Mouse (Mus musculus) MEL (cell line): Measurements from ENCODE around the gene Nf1. TPM values are rescaled to one million over a fixed set of nuclear protein-coding genes. Genes with fewer than 3 reads are reported as not detected.

Source experiments
- DNase-seq: peaks from one replicate; pipeline ENCODE4 v3.0.0; 2011; ENCODE audit warnings: low read depth, low spot score
- H3K27ac ChIP-seq: 2 replicates; pipeline ENCODE4 v1.5.1; 2012; ENCODE audit warnings: low read depth, mild to moderate bottlenecking, control low read depth, low read length, moderate library complexity; ENCODE audit not compliant: control insufficient read depth
- H3K27me3 ChIP-seq, 2 experiments: fragments of 150-350 bp in 1 of 2; sonication (generic) in 1 of 2; 2 replicates each; pipeline ENCODE4 v1.6.1; 2012; ENCODE audit warnings: low read length in 2 of 2, mild to moderate bottlenecking in 2 of 2, improper control_type of control experiment in 1 of 2, moderate library complexity in 1 of 2; ENCODE audit not compliant: insufficient read depth in 2 of 2, control insufficient read depth in 1 of 2
- H3K36me3 ChIP-seq, 2 experiments: 2 replicates each; pipeline ENCODE4 v1.6.1; 2012 to 2014; ENCODE audit warnings: low read length in 2 of 2, improper control_type of control experiment in 1 of 2, inconsistent platforms in 1 of 2, mild to moderate bottlenecking in 1 of 2; ENCODE audit not compliant: insufficient read depth in 2 of 2, control insufficient read depth in 1 of 2
- H3K4me1 ChIP-seq, 2 experiments: fragments of 150-350 bp in 1 of 2; sonication (generic) in 1 of 2; 2 replicates each; pipeline ENCODE4 v1.6.1; 2012; ENCODE audit warnings: low read length in 2 of 2, improper control_type of control experiment in 1 of 2, mild to moderate bottlenecking in 1 of 2; ENCODE audit not compliant: insufficient read depth in 2 of 2, control insufficient read depth in 1 of 2
- H3K4me3 ChIP-seq, 2 experiments: fragments of 150-350 bp in 1 of 2; sonication (generic) in 1 of 2; 2 replicates each; pipeline ENCODE4 v1.5.1; 2012; ENCODE audit warnings: low read depth in 2 of 2, low read length in 2 of 2, mild to moderate bottlenecking in 2 of 2, moderate library complexity in 2 of 2, control low read depth in 1 of 2, improper control_type of control experiment in 1 of 2; ENCODE audit not compliant: control insufficient read depth in 1 of 2, insufficient read depth in 1 of 2
- H3K79me2 ChIP-seq: 2 replicates; pipeline ENCODE4 v1.6.1; 2012; ENCODE audit warnings: mild to moderate bottlenecking, low read length, moderate library complexity; ENCODE audit not compliant: control insufficient read depth, poor library complexity, insufficient read depth
- H3K9ac ChIP-seq: 2 replicates; pipeline ENCODE4 v1.6.1; 2012; ENCODE audit warnings: low read depth, mild to moderate bottlenecking, control low read depth, low read length, moderate library complexity; ENCODE audit not compliant: control insufficient read depth, poor library complexity, severe bottlenecking
- H3K9me3 ChIP-seq: fragments of 150-350 bp; sonication (generic); replicated peaks from 2 replicates; pipeline ENCODE4 v1.6.1; 2012; ENCODE audit warnings: mild to moderate bottlenecking, low read length, improper control_type of control experiment, moderate library complexity; ENCODE audit not compliant: insufficient read depth
- E2F4 ChIP-seq: IDR thresholded peaks from 2 replicates; pipeline ENCODE4 v1.6.1; 2011; ENCODE audit warnings: low read depth, low read length, improper control_type of control experiment, borderline replicate concordance
- ELF1 ChIP-seq: IDR thresholded peaks from 2 replicates; pipeline ENCODE4 v1.6.1; 2014; ENCODE audit warnings: low read depth, mild to moderate bottlenecking, inconsistent platforms, low read length, improper control_type of control experiment, moderate library complexity
- EP300 ChIP-seq, 2 experiments: IDR thresholded peaks; 2 replicates each; pipeline ENCODE4 v1.6.1; 2011; ENCODE audit warnings: improper control_type of control experiment in 2 of 2, low read length in 2 of 2, low read depth in 1 of 2, mild to moderate bottlenecking in 1 of 2
- ETS1 ChIP-seq: IDR thresholded peaks from 2 replicates; pipeline ENCODE4 v1.6.1; 2012; ENCODE audit warnings: low read depth, mild to moderate bottlenecking, inconsistent platforms, low read length, improper control_type of control experiment, moderate library complexity
- GATA1 ChIP-seq: IDR thresholded peaks from 2 replicates; pipeline ENCODE4 v1.6.1; 2011; ENCODE audit warnings: low read depth, low read length, improper control_type of control experiment
- HCFC1 ChIP-seq: IDR thresholded peaks from 2 replicates; pipeline ENCODE4 v1.6.1; 2012; ENCODE audit warnings: low read depth, mild to moderate bottlenecking, inconsistent platforms, low read length, improper control_type of control experiment, moderate library complexity
- JUND ChIP-seq: IDR thresholded peaks from 2 replicates; pipeline ENCODE4 v1.6.1; 2011; ENCODE audit warnings: low read depth, mild to moderate bottlenecking, improper control_type of control experiment, low read length
- KAT2A ChIP-seq: conservative IDR thresholded peaks from 2 replicates; pipeline ENCODE4 v1.6.1; 2012; ENCODE audit warnings: low read depth, low read length, improper control_type of control experiment, inconsistent platforms
- MAFK ChIP-seq: IDR thresholded peaks from 2 replicates; pipeline ENCODE4 v1.6.1; 2011; ENCODE audit warnings: low read depth, mild to moderate bottlenecking, low read length, improper control_type of control experiment, borderline replicate concordance
- MAX ChIP-seq: IDR thresholded peaks from 2 replicates; pipeline ENCODE4 v1.6.1; 2011; ENCODE audit warnings: low read length, improper control_type of control experiment
- MYB ChIP-seq: IDR thresholded peaks from 2 replicates; pipeline ENCODE4 v1.6.1; 2011; ENCODE audit warnings: mild to moderate bottlenecking, low read depth, low read length, improper control_type of control experiment
- MYC ChIP-seq: IDR thresholded peaks from 2 replicates; pipeline ENCODE4 v1.6.1; 2011; ENCODE audit warnings: low read depth, mild to moderate bottlenecking, low read length, improper control_type of control experiment, moderate library complexity
- POLR2AphosphoS2 ChIP-seq: IDR thresholded peaks from 2 replicates; pipeline ENCODE4 v1.6.1; 2011; ENCODE audit warnings: low read length, improper control_type of control experiment
- RAD21 ChIP-seq: IDR thresholded peaks from 2 replicates; pipeline ENCODE4 v1.6.1; 2011; ENCODE audit warnings: mild to moderate bottlenecking, low read depth, low read length, improper control_type of control experiment
- RCOR1 ChIP-seq: IDR thresholded peaks from 2 replicates; pipeline ENCODE4 v1.6.1; 2012; ENCODE audit warnings: low read depth, mild to moderate bottlenecking, inconsistent platforms, low read length, improper control_type of control experiment
- SIN3A ChIP-seq: IDR thresholded peaks from 2 replicates; pipeline ENCODE4 v1.6.1; 2012; ENCODE audit warnings: low read length, improper control_type of control experiment, inconsistent platforms
- TAL1 ChIP-seq: IDR thresholded peaks from 2 replicates; pipeline ENCODE4 v1.6.1; 2012; ENCODE audit warnings: mild to moderate bottlenecking, inconsistent platforms, low read length, moderate library complexity, mixed read lengths
- TBP ChIP-seq: IDR thresholded peaks from 2 replicates; pipeline ENCODE4 v1.8.0; 2011; ENCODE audit warnings: low read depth, low read length, improper control_type of control experiment
- TCF12 ChIP-seq: IDR thresholded peaks from 2 replicates; pipeline ENCODE4 v1.6.1; 2014; ENCODE audit warnings: low read depth, mild to moderate bottlenecking, inconsistent platforms, low read length, improper control_type of control experiment, moderate library complexity
- UBTF ChIP-seq: IDR thresholded peaks from 2 replicates; pipeline ENCODE4 v1.6.1; 2012; ENCODE audit warnings: low read depth, mild to moderate bottlenecking, inconsistent platforms, low read length, improper control_type of control experiment, moderate library complexity, borderline replicate concordance; ENCODE audit not compliant: insufficient read depth
- USF1 ChIP-seq: IDR thresholded peaks from 2 replicates; pipeline ENCODE4 v1.6.1; 2014; ENCODE audit warnings: low read depth, mild to moderate bottlenecking, inconsistent platforms, low read length, improper control_type of control experiment, moderate library complexity
- ZC3H11A ChIP-seq: IDR thresholded peaks from 2 replicates; pipeline ENCODE4 v1.6.1; 2012; ENCODE audit warnings: low read depth, mild to moderate bottlenecking, inconsistent platforms, low read length, improper control_type of control experiment
- ZKSCAN1 ChIP-seq: IDR thresholded peaks from 2 replicates; pipeline ENCODE4 v1.6.1; 2012; ENCODE audit warnings: low read depth, mild to moderate bottlenecking, inconsistent platforms, low read length, improper control_type of control experiment, moderate library complexity
- ZNF384 ChIP-seq: IDR thresholded peaks from 2 replicates; pipeline ENCODE4 v1.6.1; 2012; ENCODE audit warnings: low read depth, mild to moderate bottlenecking, inconsistent platforms, low read length, improper control_type of control experiment
- polyA plus RNA-seq, 2 experiments: library from polyadenylated mRNA; stranded (reverse) in 1 of 2; unstranded in 1 of 2; fragments of >175 nt in 1 of 2; fragments of >200 nt in 1 of 2; gene quantifications; 2 replicates each; pipeline versions ENCODE4 v1.2.1 to v1.2.4; 2012; ENCODE audit warnings: low replicate concordance in 2 of 2, low read depth in 1 of 2; ENCODE audit not compliant: insufficient read length in 2 of 2, insufficient read depth in 1 of 2, missing spikeins in 1 of 2
- total RNA-seq: library from RNA; depleted of rRNA; stranded (reverse); fragments of 300-350 nt; gene quantifications from 2 replicates; pipeline ENCODE4 v1.2.3, GENCODE M21; 2012

Nf1 gene
- total and polyA plus RNA-seq, 3 experiments: 13.2 to 108 (median 20.3) TPM

DNA sequence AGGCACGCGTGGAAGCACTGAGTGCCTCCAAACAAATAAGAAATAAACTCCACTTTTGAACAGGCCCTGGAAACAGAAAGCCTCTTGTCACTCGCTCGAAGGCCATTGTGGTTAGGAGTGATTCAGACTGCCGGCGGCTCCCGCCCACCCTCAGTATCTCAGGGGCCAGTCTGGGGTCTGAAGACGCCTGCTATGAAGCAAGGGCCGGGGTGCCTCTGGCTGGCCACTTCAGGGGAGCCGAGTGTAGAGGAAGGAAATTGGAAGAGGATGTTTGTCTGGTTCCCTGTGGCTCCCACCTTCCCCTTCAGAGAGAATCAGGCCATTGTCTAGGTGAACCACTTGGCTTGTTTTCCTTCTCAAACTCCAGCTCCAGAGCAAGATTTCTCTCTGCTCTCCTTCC is 32.5 kb upstream of the Nf1 start:
- H3K36me3 ChIP-seq: peaks cover 0 to 37% of the 10 kb centered on the region in 2 experiments; a peak in 2 of 4 replicates
- no peaks in the 10 kb centered on the region for H3K27me3 ChIP-seq
- no peak for TF ChIP-seq RAD21
- TF ChIP-seq EP300 (IDR thresholded peaks at IDR 0.05; ENCODE audit: low read depth in 1 of 2, low read length in 2 of 2): peak; percentile 54 to 65; a peak in 2 of 4 replicates
- TF ChIP-seq TAL1: peak; percentile 52; the same call in 1 of the 2 replicates
- peak; percentile 39; the same call in 1 of the 2 replicates for TF ChIP-seq TBP
- 0 out of 2 replicates have a peak, but pooled peaks have one; percentile 40 for TF ChIP-seq UBTF
- peak; percentile 83 for DNase-seq
- H3K9ac ChIP-seq: peak overlapping the region; percentile 64
- peak overlapping the region; percentile 91 for H3K27ac ChIP-seq
- no peaks in the 10 kb centered on the region for H3K9me3 ChIP-seq
- H3K79me2 ChIP-seq: no peaks in the 10 kb centered on the region; the same call in 1 of the 2 replicates
- H3K4me1 ChIP-seq: peaks cover 18 to 51% of the 10 kb centered on the region in 2 experiments
- peak overlapping the region; percentile 44 to 52 for H3K4me3 ChIP-seq

- H3K9me3 ChIP-seq: no peaks in the 10 kb centered on the region
- DNase-seq: no peak
- TF ChIP-seq RCOR1: no peak
- TF ChIP-seq MAX: no peak
- TF ChIP-seq USF1: no peak
- TF ChIP-seq ZKSCAN1: peak; percentile 91
- TF ChIP-seq EP300 (IDR thresholded peaks at IDR 0.05; ENCODE audit: low read depth in 1 of 2, low read length in 2 of 2): no peak
- TF ChIP-seq TCF12: no peak
- TF ChIP-seq JUND: no peak
- TF ChIP-seq POLR2AphosphoS2: no peak
- no peak overlapping the region for H3K4me3 ChIP-seq
- peaks cover 0 to 37% of the 10 kb centered on the region in 2 experiments; a peak in 2 of 4 replicates for H3K36me3 ChIP-seq
- H3K27ac ChIP-seq: no peak overlapping the region
- no peak overlapping the region; the same call in 1 of the 2 replicates for H3K9ac ChIP-seq
- peaks cover 18 to 51% of the 10 kb centered on the region in 2 experiments for H3K4me1 ChIP-seq
- H3K27me3 ChIP-seq: no peaks in the 10 kb centered on the region
- no peaks in the 10 kb centered on the region; the same call in 1 of the 2 replicates for H3K79me2 ChIP-seq
These were observed 31.8 kb upstream of the Nf1 start for GRCm38 (mm10) chr11:79307560-79308200.

GRCm38 (mm10) chr11:79310467-79310866 is 29.0 kb upstream of the Nf1 start:
- DNase-seq: peak; percentile 64
- Histone ChIP-seq H3K9ac (no peak overlapping the region), H3K36me3 (peaks cover 0 to 24% of the 10 kb centered on the region in 2 experiments; a peak in 2 of 4 replicates), H3K9me3 (no peaks in the 10 kb centered on the region), H3K4me3 (no peak overlapping the region), H3K27me3 (no peaks in the 10 kb centered on the region; a peak in 1 of 4 replicates), H3K4me1 (peaks cover 10 to 34% of the 10 kb centered on the region in 2 experiments), H3K27ac (peak overlapping the region; percentile 20), H3K79me2 (no peaks in the 10 kb centered on the region; the same call in 1 of the 2 replicates)
- peak; percentile 35; the same call in 1 of the 2 replicates for TF ChIP-seq MYC
- TF ChIP-seq POLR2AphosphoS2: no peak
- TF ChIP-seq ELF1: peak; percentile 49
- TF ChIP-seq RCOR1: peak; percentile 81
- peak; percentile 48 for TF ChIP-seq SIN3A
- no peak for TF ChIP-seq ZNF384
- no peak for TF ChIP-seq HCFC1
- no peak for TF ChIP-seq KAT2A
- TF ChIP-seq GATA1: peak; percentile 99
- TF ChIP-seq TBP: no peak
- no peak for TF ChIP-seq MYB
- TF ChIP-seq EP300 (IDR thresholded peaks at IDR 0.05; ENCODE audit: low read depth in 1 of 2, low read length in 2 of 2): peak; percentile 81 to 92
- TF ChIP-seq MAFK: no peak
- TF ChIP-seq E2F4: no peak
- no peak for TF ChIP-seq ZC3H11A
- TF ChIP-seq ETS1: peak; percentile 71; the same call in 1 of the 2 replicates
- peak; percentile 68 for TF ChIP-seq TAL1
- TF ChIP-seq TCF12: peak; percentile 93
